Mouse (Mus musculus) 416B (cell line): ENCODE data around the gene Tfap2d.

Experiments
- DNase-seq: peaks from one replicate; pipeline ENCODE4 v3.0.0; 2011; ENCODE audit warnings: low read depth

The Tfap2d gene

DNA sequence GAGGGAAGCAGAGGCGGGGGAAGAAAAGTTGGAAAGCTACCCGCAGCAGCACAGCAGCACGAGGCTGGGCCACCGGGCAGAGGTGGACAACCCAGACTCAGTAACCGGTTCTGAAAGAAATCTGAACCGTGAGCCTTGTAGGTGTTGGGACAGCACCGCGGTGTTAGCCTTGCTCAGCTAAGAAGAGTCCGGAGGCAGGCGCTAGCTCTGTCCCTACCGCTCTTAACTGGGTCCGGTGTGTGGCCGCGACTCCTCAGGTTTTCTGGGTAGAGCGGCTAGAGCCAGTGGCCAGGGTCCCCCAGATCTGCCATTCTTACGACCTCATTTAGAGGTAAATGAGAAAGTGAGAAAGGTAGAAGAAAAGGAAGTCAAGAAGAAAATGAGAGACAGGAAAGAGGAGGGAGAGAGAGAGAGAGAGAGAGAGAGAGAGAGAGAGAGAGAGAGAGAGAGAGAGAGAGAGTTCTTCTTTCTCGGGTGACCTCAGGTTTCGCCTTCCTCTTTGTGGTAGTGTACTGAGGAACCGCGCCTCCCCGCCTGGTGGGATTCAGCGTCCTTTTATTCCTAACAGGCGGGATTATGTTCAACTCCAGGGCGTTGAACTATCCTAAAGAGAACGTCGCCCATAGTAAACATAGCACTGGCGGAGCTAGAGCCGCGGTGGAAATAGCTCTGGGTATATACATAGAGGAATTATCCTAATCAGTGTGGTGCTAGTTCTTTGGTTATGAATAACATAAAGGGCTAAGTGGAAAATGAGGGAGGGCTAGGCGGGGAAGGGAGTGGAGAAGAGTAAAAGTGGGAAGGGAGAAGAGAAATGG, 107.6 kb downstream of the Tfap2d start:
- DNase-seq = no peak

DNA sequence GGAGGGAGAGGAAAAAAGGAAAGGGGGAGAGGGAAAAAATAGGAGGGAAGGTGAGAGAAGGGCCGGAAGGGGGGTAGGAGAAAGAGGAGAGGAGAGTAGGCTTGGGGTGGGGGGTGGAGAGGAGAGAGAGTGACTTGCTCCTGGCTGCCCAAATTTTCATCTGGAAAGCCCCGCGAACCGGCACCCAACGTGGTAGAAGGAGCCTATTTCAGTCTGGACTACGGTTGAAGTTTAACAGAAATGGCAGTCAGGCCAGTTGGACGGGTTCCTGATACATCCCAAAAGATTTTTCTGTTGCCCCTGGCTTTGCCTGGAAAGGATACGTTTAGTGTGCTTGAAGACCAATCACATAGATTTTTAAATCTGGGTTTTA, 108.2 kb downstream of the Tfap2d start:
- no peak for DNase-seq

DNA sequence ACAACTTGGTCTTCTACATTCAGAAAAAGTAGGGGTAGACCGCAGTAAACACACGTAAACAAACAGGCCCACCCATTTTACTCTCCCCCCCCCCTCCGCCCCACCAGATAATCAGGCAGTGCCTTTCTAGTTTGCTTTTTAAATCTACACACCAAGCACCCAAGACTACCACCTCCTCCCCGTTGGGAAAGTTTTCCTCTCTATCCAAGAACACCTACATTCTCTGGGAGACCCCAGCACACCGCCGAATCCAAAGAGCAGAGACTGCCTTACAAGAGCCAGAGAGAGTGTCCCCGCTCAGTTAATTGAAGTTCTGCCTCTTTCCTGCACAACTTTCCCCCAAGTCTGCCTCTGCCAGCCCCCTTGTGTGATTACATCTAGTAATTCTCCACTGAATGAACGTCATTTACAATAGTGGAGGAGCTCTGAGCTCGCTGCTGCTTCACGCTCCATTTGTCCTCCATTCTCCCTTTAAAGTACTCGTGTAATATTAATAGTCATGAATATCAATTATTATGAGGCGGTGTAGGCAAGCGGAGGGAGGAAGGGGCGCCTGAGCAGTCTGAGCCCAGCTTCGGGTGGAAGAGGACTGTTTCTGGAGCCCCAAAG, 108.8 kb downstream of the Tfap2d start:
- DNase-seq = no peak

DNA sequence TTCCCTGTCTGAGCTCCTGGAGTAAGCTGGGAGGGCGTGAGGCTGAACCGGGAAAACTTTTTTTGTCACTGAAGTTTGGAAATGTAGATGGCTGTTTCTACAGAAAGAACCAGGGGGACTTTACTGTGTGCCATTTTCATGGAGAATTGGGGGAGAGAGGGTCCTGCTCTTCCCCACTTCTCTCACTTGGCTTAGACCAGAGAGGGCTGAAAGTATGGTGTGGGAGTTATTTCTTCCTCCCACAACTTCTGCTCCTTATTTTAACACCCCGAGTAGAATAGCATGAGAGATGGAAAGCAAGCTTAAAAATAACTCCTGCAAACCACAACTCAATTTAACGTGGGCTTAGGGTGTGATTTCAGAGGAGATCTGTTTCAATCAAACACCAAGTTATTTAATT, 109.9 kb downstream of the Tfap2d start:
- no peak for DNase-seq

DNA sequence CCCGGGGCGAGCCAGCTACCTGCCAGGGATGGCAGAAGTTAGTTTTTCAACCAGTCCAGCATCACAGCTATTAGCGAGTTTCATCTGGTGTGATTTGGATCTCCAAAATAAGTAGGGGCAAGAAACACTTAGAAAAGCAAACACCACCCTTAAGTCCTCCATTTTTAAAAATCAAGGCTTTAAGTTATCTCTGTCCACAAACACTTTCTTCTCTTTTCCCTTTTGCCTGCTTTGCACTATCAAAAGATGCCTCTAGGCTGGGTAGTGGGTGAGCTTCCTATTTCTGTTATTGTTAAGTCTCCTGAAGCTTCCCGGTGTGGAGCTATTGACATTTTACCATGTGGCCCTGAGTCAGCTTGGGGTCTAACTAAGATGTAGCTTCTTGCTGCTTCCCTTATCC, 110.3 kb downstream of the Tfap2d start:
- no peak for DNase-seq

DNA sequence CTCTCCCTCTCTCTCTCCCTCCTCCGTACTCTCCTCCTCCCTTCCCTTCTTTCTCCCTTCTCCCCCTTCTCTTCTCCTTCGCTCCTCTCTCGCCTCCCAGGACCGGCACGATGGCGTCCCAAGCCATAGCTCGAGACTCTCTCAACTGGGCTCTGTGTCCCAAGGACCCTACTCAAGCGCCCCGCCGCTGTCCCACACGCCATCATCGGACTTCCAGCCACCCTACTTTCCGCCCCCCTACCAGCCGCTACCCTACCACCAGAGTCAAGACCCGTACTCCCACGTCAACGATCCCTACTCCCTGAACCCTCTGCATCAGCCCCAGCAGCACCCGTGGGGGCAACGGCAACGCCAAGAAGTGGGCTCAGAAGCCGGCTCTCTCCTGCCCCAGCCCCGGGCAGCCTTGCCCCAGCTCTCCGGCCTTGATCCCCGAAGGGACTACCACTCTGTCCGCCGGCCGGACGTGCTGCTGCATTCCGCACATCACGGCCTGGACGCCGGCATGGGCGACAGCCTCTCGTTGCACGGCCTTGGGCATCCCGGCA, 111.1 kb downstream of the Tfap2d start:
- no peak for DNase-seq
